Mouse (Mus musculus) left cerebral cortex, adult 9 months (tissue): ENCODE data around the gene Nap1l1.
"Not testable (repeated sequence)": the region's sequence is repeated elsewhere in the genome, so short reads cannot be mapped to it uniquely, and the experiment has no call there.

Experiments
- DNase-seq, 2 experiments: peaks; one replicate each; pipeline ENCODE4 v3.0.0; 2022; ENCODE audit warnings: low spot score in 2 of 2

Nap1l1 gene

DNA sequence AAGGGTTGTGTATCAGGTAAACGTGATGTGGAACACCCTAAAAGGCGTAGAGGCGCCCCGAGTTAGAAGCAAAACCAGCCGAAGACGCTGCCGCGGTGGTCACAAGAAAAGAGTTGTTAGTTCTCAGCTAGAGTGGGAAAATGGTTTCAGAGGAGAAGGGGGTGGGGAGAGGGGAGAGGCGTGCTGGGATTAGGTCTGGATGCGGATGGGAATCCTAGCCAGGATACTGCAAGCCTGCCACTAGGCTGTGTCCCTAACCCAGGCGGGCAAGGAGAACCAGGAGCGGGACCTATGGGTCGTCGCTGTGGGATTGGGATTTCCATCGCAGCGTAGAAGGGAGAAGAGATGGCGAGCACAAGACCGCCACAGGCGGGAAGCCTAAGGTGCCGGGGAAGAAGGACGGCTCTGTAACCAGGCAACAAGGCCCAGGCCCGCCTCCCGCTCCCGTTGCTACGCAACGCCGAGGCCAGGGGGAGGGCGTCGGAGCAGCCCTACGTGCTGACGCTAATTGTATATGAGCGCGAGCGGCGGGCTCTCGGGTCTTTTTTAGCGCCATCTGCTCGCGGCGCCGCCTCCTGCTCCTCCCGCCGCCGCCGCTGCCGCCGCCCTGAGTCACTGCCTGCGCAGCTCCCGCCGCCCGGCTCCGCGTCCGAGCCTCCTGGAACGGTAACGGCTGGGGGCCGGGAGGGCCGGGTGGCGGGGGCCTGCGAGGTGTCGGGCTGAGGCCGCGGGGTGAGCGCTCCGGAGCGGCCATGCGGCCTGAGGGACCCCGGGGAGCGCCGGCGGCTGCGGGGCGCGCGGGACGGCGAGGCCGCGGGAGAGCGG lies at the start of gene Nap1l1:
Gene Nap1l1 (plus strand): TSS at position 538 of the 825 bp plus-strand sequence.
- DNase-seq: peak; percentile 94 to 97

DNA sequence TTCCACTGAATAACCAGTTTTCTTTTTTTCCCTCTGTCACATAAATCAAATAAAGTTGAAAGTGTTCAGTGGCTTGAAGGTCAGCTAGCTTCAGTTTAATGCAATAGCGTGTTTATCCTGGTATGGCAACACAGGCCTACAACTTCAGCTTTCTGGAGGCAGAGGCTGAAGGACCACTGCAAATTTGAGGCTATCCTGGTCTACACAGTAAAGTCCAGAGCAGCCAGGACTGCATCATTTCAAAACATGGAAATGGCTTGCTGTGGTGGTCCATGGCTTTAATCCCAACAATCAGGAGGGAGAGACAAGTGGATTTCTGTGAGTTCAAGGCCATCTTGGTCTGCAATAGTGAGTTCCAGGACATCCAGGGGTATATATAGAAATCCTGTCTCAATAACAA lies 46.5 kb upstream of the Nap1l1 start:
- no peak for DNase-seq

DNA sequence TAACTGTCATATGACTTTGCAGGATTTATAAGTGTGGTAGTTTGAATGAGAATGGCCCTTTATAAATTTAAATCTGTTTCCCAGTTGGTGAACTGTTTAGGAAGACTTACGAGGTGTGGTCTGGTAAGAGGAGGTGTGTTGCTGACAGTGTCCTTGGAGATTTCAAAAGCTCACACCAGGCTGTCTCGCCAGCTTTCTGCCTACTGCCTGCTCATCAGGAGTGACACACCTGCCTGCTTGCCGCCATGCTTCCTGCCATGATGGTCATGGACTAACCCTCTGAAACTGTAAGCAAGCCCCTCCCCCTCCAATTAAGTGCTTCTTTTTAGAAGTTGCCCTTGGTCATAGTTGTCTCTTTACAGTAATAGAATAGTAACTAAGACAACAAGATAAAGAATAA lies 39.5 kb upstream of the Nap1l1 start:
- no peak for DNase-seq

DNA sequence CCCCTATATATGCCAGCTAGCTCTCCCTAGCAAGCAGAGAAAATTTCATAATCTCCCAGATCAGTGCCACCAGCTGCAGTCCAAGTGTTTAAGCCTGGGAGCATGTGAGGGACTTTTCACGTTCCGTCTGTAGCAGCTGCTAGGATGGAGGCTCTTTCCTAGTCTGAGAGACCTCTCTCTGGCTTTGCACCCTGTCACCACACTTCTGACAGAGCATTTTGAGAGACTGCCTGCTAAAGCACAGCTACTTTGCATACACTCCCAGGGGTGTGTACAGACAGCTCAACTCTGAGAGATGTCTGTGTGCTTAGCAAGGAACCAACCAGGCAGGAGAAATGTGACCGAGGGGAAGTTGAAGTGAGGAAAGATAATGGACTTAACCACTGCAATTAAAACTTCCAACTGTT lies 32.0 kb upstream of the Nap1l1 start:
- DNase-seq: no peak

DNA sequence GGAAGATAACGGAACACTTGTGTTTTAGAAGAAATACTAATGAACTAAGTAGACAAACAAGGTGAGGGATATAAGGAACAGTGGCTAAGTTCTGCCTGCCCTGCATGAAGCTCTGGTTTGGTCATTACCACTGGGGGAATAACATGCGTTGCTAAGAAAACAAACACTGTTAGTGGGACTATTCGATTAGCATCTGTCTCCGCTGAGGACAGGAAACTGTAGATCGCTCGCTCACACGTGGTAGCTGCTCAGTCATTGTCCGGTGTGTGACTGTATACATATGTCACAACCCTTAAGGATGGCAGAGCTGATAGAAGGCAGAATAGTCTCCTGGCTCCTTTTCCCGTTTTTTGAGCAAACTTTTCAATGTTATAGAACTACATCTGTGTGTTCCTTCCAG lies 28.8 kb upstream of the Nap1l1 start:
- DNase-seq: no peak

DNA sequence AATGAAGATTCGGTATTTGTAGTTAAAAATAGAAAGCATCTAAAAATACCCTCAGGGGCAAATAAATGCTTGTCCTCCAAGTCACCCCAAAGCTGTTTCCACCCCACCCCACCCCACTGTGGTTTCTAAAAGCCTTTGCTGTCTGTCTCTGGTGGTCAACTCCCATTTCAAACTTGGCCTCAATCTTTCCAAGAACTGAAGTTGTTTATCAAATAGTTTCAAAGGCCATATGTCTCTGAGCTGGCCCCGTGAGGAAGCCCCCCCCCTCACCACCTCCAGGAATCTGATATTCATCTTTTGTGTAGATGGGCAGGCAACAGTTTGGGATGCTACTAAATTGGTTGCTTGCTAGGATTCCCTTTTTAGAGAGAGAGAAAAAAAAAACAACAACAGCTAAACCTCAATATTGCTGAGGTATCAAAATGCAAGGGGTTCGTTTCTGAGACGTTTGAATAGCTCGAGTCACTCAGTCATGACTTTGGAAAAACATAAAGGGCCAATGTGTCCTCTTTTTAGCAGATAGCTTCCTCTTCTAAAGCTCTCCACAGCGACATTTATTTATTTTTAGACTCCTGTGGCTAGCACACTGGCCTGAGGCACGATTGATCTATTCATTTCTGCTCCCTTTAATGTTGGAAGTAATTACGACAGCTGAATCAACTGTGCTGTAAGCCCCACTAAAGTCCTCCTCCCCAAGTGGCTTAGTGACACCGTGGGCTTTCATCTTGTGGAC lies 26.9 kb upstream of the Nap1l1 start:
- no peak for DNase-seq

DNA sequence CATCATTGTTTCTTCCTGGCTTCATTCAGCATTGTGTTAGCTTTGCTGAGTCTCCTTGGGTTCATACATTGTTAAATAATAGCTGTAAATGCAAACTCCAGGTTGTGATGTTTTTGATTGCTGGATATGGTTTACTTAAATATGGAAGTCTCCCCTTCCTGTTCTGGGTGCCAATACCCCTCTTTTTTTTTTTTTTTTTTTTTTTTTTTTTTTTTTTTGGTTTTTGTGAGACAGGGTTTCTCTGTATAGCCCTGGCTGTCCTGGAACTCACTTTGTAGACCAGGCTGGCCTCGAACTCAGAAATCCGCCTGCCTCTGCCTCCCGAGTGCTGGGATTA lies 26.4 kb upstream of the Nap1l1 start:
- not testable (repeated sequence) for DNase-seq

DNA sequence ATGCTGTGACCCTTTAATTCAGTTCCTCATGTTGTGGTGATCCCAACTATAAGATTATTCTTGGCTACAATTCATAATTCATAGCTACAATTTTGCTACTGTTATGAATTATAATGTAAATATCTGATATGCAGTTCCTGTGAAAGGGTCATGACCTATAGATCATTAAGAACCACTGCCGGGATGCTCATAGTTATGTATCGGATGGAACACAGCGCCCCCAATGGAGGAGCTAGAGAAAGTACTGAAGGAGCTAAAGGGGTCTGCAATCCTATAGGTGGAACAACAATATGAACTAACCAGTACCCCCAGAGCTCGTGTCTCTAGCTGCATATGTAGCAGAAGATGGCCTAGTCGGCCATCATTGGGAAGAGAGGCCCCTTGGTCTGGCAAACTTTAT lies 23.4 kb upstream of the Nap1l1 start:
- not testable (repeated sequence) for DNase-seq

DNA sequence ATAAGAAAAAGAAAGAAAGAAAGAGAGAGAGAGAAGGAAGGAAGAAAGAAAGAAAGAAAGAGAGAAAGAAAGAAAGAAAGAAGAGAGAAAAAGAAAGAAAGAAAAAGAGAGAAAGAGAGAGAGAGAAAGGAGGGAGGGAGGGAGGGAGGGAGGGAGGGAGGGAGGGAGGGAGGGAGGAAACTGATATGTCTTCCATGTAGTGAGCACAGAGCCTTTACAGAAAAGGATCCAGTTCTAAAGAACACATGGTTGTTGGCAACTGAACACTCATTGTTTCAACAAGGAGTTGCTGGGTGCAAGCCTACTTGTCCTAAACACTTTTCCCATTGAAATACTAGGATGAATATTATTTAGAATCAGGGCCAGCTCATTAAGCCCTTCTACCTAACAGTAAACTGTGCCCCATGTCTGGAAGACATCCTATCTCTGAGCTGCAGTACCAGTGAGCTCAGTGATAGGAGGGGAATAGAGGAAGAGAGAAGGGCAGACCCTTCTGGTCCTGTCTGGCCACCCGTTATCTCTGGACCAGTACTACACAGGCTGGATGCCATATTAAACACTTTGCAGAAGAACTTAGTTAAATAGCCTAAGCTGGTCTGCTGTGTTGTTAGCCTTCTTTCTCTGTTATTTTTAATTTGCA lies 21.2 kb upstream of the Nap1l1 start:
- no peak for DNase-seq

DNA sequence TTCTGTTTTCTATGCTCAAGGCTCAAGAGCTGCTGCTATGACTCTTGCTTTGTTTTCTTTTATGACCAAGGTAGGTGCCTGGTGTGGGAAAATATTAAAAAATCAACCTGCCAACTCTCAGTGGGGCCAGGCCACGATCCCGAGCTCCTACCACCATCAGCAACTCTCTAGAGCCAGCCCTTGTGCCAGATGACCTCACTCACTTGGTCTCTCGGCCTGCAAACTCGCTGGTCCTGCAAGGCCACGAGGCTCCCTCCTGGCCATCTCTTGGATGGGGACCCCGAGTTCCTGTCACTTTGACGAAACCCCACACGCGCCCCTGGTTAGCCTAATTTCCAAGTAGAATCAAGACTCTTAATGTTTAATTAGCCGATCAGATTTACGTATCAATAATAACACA lies 20.6 kb upstream of the Nap1l1 start:
- DNase-seq: no peak

DNA sequence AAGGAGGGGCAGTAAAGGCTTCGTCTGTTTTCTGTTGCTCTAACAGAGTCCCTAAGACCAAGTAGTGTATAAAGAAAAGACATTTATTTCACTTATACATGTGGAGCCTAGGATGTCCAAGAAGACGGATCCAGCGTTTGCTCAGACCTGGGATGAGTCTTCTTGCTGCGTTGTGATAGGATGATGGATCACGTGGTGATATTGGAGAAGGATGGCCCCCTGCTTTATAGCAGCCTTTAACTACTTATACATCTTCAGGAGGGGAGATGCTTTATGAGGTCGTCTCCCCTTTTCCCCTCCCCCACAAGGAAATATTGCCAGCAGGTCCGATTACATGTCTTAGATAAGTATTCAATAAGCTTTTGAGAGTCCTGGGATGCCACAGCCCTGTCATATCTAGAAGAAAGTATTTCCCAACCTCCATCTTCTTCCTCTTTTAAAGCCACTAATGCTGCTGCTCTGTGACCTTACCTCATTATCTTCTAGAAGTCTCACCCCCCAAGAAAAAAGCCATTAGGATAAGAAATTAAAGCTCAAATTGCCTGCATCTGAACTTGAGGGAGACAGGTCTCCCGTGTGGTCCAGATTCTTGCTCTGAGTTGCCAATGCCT lies 18.2 kb upstream of the Nap1l1 start:
- DNase-seq: no peak

DNA sequence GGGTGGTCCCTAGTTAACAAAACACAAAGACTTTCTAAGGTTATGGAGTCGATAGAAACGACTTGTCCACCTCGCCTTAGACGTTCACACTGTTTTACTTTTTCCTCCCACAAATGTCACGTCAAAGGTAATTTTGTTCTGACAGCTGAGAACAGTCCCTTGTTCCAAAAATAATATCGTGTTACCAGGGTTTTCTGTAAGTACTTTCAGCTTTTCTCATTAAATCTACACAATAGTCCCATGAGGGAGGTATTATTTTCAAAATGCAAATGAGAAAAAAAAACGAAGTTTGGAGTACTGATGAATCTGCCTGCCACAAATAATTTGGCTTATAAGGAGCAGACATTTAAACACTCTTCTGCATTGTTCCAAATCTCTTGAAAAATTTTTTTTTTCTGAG lies 14.9 kb upstream of the Nap1l1 start:
- DNase-seq: no peak

DNA sequence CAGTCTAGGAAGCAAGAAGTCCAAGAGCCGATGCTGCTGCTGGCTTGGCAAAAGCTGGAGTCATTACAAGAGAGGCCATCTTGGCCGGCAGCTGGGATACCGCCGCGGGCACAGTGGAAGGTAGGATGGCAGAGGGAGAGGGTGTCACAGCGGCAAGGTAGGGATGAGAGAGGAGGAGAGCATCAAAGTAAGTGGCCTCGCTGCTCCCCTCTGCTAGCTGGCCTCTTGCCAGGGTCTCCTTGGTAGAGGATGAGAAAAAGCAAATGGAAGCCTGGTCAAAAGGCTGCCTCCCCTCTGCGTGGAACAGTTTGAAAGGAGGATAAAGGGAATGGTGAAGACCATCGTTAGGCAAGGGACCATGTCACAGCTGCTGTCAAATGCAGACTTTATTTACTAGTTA lies 14.0 kb upstream of the Nap1l1 start:
- DNase-seq: no peak

DNA sequence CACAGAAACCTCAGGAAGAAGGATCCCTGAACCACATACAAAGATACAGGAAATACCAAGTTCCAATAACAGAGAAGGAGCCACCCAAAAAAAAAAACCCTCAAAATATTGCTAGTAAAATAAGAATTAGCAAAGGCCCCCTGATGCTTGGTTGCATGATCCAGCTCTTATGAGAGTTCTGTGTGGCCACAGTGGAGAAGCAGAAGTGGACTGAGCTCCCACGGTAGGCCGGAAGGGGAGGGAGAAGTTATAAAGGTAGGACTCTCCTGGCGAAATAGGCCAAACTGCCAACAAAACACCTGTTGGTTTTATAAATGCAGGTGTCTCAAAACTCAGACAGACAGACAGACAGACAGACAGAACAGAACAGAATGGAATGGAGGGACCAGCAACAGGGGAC lies 13.1 kb upstream of the Nap1l1 start:
- no peak for DNase-seq

DNA sequence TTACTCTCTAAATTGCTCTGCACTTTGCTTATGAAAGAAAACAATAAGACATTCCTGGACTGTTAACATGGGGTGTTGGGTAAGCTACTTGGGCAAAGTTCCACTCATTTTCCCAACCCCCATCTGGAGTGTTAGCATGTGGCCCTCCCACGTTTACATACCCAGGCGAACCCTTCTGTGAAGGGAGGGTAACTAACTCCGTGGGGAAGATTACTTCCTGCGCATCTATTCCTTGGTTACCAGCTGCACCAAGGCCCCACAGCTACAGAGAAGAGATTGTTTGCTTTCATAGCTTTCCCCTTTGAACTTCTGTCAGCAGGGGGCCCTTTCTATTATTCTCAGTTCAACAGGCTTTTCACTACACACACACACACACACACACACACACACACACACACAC lies 12.6 kb upstream of the Nap1l1 start:
- DNase-seq: no peak

DNA sequence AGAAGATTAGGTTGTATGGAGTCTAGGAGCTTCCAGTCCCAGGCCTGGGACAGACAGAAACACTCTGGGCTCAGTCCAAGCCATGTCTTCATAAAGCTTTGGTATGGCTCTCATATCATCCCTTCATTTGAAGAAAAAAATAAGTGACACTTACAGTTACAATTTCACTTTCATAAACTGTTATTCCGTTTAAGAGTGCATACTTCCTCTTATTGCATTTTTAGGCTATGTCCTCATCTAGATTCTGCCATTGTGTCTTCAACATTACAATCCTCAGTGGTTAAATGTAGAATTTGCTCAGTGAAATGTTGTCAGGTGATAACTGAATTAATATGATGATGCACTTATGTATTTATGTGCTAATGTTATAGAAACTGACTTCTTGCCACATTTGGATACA lies 8.2 kb upstream of the Nap1l1 start:
- DNase-seq: no peak

DNA sequence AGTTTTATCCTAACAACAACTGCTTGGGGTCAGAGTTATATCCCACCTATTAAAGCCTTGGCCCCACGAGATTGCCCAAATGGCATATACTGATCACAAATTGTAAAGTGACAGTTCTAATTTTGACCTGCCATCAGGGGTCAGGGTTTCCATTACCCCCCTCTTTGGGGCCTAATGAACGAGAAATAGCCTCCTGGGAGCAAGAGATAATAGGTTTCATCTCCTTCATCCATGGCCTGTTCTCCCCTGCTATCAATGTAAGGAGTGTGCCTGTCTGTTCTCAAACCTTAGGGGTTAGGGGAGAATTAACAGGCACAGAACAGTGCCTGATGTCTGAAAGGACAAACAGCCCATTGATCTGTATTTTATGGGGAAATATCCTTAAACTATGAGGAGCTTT lies 7.6 kb upstream of the Nap1l1 start:
- no peak for DNase-seq

DNA sequence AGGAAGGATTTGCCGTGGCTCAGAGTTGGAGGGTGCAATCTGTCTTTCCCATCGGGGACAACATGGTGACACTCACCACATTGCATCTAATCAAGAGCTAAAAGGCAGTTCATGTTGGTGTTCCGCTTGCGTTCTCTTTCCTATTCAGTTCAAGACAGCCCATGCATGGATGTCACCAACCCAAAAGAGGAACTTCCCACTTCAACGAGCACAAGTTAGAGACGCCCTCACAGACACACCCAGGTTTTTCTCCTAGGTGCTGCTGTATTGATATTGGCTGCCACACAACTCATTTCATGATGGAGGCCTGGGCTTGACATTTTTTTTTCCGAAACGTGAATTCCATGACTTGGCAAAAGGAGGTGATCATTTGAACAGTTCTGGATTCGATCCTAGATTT lies 1.9 kb upstream of the Nap1l1 start:
- no peak for DNase-seq

DNA sequence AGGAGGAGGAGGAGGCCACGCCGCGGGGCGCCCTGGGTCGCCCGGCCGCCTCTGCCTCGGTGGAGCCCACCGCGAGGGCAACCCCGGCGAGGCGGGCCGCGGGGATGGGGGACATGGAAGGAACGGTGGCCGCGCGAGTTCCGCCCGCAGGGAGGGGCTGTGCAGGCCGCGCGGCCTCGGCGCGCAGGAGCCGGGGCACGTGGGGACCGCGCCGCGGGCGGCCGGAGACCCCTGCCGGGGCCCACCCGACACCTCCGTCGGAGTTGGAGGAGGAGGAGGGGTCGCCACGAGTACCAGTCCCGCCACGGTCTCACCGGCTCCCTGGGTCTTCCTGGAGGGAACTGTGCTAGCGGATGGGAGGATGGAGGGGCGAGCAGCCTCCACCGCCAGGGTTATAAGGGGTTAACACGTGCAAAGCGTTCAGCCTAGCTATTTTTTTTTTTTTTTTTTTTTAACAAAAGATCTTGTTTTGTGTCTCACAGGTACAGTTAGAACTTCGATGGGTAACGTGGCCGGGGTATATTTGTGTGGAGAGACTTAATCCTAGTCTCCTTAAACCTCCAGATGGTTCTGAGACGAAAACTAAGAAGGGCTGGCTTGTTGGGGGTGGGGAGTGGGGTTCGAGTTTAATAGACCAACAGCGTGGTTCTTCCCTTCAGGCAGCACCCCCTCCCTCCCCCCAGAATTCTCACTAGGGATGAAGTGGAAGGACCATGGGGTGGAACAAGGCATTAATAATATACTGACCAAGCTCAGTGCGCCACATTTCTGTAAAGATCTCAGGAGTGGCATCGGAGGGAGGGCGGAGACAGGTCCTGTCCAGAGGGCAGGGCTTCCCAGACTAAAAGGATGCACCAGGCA lies 718 bp downstream of the Nap1l1 start:
- DNase-seq: peak in 1 of 2 experiments; percentile 17

DNA sequence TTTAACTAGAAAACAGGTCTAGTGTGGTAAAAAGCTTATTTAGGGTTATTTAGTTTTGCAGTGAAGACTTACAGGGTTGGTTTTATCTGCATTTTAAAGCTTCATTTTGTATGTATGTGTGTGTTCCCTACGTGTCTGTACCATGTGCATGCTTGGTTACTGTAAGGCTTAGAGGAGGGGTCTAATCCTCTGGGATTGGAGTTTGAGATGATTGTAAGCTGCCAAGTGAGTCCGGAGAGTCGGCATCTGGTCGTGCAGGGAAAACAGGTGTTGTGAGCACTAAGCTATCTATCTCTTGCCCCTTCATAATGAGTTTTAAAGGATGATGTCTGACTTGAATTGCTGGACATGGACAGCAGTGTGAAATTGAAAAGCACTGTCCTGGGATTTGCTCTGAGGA lies 3.3 kb downstream of the Nap1l1 start:
- DNase-seq: no peak

DNA sequence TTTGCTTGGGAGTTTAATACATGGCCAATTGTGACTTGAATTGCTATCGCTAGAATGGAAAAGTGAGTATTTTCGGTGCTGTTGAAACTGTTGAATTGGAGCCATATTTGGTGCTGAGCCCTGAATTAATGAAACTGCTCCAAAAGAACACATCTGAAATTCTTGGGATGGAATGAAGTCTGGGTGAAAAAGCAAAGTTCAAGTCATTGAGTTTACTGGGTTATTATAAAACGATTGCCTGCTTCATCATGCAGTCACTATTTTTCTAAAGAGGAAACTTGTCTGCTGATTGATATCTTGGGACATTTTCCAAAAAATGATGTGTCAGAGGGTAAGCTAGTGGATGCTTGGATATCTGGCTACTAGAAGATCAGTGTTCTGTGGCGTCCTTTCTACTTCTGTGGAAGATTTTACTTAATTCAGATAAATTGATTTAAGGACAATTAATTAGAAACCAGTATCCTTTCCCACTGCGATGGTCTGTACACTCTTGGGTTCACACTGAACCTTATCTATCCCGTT lies 4.0 kb downstream of the Nap1l1 start:
- DNase-seq: no peak
